Mouse (Mus musculus) brain, embryonic 14.5 days (tissue): ENCODE data around the gene Rnf141.

Source experiments
- CTCF ChIP-seq: fragments of 200-500 bp; IDR thresholded peaks from 2 replicates; pipeline ENCODE4 v1.5.1; 2012; ENCODE audit warnings: inconsistent platforms, mild to moderate bottlenecking, moderate library complexity, borderline replicate concordance; ENCODE audit not compliant: insufficient read depth, insufficient read length; ENCODE audit errors: extremely low read depth
- POLR2A ChIP-seq: fragments of 200-500 bp; IDR thresholded peaks from 2 replicates; pipeline ENCODE4 v1.6.1; 2012; ENCODE audit warnings: mild to moderate bottlenecking, inconsistent platforms, borderline replicate concordance; ENCODE audit not compliant: poor library complexity, insufficient read depth, insufficient read length, severe bottlenecking; ENCODE audit errors: extremely low read depth

DNA sequence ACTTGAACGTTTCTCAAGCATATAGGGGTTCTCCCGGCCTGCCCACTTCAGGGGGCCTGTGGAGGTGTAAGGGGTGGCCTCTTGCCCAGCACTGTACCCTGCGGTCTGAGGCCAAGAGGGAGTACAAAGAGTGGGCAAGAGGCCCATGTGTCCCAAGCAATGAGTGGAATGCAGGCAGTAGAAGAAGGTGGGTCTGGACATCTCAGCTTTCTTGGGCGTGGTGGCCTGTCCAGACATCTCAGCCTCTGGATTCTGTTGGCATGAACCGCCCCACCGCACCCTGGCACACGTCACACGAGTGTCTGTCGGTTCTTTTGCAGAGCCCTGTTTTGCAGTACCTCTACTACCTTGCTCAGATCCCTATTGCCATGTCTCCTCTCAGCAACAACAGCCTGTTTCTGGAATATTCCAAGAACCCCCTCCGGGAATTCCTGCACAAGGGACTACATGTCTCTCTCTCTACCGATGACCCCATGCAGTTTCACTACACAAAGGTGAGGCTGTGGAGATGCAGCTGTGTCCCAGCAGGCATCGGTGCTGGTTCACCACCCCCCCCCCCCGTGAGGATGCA is 36.7 kb downstream of the Rnf141 start:
- TF ChIP-seq CTCF (no peak), POLR2A (no peak)
